Mouse (Mus musculus): ENCODE measurements around the gene Bak1. TPM values are rescaled to one million over a fixed set of nuclear protein-coding genes. Genes with fewer than 3 reads are reported as not detected.

The Bak1 gene
- polyA plus RNA-seq, 1 experiment: 8.1 TPM

DNA sequence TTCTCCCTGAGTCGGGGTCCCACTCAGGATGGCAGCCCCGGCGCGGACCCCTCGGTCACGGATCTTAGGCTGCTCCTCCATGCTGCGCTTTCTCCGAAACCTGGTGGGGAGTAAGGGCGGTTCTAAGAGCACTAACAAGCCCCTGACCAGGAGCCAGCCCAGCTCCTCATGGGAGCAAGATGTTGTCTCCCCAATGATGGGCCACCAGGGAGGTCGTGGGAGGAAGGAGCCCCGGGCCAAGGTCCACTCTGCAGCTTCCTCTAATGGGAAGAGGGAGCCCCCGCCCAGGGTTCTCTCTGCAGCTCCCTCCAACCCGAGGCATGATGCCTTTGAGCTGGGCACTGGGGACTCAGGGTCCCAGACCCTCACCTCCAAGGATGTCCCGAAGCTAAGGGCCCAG lies 622 bp upstream of the Bak1 start:
- H3K4me1 ChIP-seq (ENCODE audit: control insufficient read depth): peaks cover 34% of the 10 kb centered on the region
- H3K36me3 ChIP-seq (ENCODE audit: control insufficient read depth): peaks cover 14% of the 10 kb centered on the region
- TF ChIP-seq GATA1 (IDR thresholded peaks at IDR 0.05; ENCODE audit: low read length): no peak
- no peaks in the 10 kb centered on the region for H3K27me3 ChIP-seq (ENCODE audit: control insufficient read depth)
- H3K4me3 ChIP-seq (replicated peaks): no peak overlapping the region
- no peaks in the 10 kb centered on the region; the same call in 1 of the 2 replicates for H3K9me3 ChIP-seq (ENCODE audit: control insufficient read depth, low read length)

- Histone ChIP-seq H3K9me3 (ENCODE audit: control insufficient read depth, low read length) (no peaks in the 10 kb centered on the region; the same call in 1 of the 2 replicates), H3K27me3 (ENCODE audit: control insufficient read depth) (no peaks in the 10 kb centered on the region), H3K4me1 (ENCODE audit: control insufficient read depth) (peaks cover 37% of the 10 kb centered on the region), H3K4me3 (replicated peaks) (peak overlapping the region; percentile 71), H3K36me3 (ENCODE audit: control insufficient read depth) (peaks cover 21% of the 10 kb centered on the region)
- no peak for TF ChIP-seq GATA1 (IDR thresholded peaks at IDR 0.05; ENCODE audit: low read length)
- no peak for TF ChIP-seq TAL1 (IDR thresholded peaks at IDR 0.05; ENCODE audit: low read length)
These were observed 469 bp downstream of the Bak1 start for GRCm38 (mm10) chr17:27028284-27028795.

GRCm38 (mm10) chr17:27027460-27028283 lies 1.1 kb downstream of the Bak1 start:
- no peak for TF ChIP-seq GATA1 (IDR thresholded peaks at IDR 0.05; ENCODE audit: low read length)
- no peak for TF ChIP-seq TAL1 (IDR thresholded peaks at IDR 0.05; ENCODE audit: low read length)
- Histone ChIP-seq H3K27me3 (ENCODE audit: control insufficient read depth) (no peaks in the 10 kb centered on the region), H3K4me3 (replicated peaks) (peak overlapping the region; percentile 71), H3K9me3 (ENCODE audit: control insufficient read depth, low read length) (no peaks in the 10 kb centered on the region; the same call in 1 of the 2 replicates), H3K4me1 (ENCODE audit: control insufficient read depth) (peaks cover 36% of the 10 kb centered on the region), H3K36me3 (ENCODE audit: control insufficient read depth) (peaks cover 25% of the 10 kb centered on the region)

DNA sequence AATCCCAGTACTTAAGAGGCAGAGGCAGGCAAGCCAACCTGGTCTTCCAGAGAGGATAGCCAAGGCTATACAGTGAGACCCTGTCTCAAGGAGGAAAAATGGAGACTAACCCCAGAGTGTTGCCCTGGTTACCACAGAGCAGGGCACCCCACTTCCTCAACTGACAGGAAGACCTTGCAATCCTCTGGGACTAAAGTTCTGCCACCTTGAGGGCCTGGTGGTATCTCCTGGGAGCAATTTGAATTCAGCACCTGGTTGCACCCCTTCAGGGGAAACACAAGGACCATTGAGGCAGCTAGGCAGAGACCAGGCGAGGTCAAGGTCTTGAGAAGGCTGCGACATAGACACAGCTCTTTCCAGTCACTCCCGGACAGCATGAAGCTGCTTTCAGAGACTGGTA lies 2.9 kb downstream of the Bak1 start:
- Histone ChIP-seq H3K36me3 (ENCODE audit: control insufficient read depth) (peaks cover 43% of the 10 kb centered on the region), H3K9me3 (ENCODE audit: control insufficient read depth, low read length) (no peaks in the 10 kb centered on the region; the same call in 1 of the 2 replicates), H3K27me3 (ENCODE audit: control insufficient read depth) (no peaks in the 10 kb centered on the region), H3K4me1 (ENCODE audit: control insufficient read depth) (peaks cover 35% of the 10 kb centered on the region), H3K4me3 (replicated peaks) (no peak overlapping the region)
- TF ChIP-seq GATA1 (IDR thresholded peaks at IDR 0.05; ENCODE audit: low read length) (no peak), TAL1 (IDR thresholded peaks at IDR 0.05; ENCODE audit: low read length) (no peak)

DNA sequence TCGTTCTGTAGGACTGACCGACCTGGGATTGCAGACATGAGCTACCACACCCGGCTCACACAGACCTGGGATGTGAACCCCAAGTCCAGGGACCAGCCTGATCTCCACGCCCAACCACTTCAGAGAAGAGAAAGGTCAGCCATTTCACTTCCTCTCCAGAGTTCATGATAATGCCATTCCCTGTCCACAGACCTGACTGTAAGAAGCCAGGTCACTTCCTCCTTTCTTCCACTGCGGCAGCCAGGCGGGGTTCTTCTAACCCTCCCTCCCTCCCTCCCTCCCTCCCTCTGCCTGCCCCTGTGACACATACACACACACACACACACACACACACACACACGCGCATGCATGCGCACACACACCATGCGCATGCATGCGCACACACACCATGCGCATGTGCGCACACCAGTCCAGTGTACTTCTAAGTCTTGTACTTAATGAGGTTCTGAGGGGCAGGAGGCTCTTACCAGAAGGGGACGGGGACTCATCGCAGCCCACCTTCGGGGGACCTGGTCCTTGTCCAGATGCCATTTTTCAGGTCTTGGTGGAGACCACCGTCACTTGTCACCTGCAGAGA lies 3.4 kb downstream of the Bak1 start:
- H3K9me3 ChIP-seq (ENCODE audit: control insufficient read depth, low read length): no peaks in the 10 kb centered on the region
- TF ChIP-seq TAL1 (IDR thresholded peaks at IDR 0.05; ENCODE audit: low read length): no peak
- no peak for TF ChIP-seq GATA1 (IDR thresholded peaks at IDR 0.05; ENCODE audit: low read length)
- no peaks in the 10 kb centered on the region for H3K27me3 ChIP-seq (ENCODE audit: control insufficient read depth)
- peaks cover 43% of the 10 kb centered on the region for H3K36me3 ChIP-seq (ENCODE audit: control insufficient read depth)
- H3K4me3 ChIP-seq (replicated peaks): no peak overlapping the region
- H3K4me1 ChIP-seq (ENCODE audit: control insufficient read depth): peaks cover 35% of the 10 kb centered on the region

DNA sequence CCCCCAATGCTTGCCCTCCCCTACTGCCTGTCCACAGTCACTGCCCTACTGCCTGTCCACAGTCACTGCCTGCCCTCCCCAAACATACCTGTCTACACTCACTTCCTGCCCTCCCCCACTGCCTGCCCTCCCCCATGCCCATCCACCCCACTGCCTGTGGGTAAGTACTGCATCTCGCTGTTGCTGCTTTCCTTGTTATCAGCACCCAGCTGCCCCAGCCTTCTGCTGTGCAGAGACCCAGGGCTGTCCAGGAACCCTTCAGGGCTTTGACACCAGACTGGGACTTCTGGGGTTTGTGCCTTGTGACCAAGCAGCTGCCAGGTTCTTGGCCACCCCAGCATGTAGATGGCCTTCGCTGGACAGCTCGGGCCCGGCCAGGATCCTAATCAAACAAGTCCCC lies 5.5 kb downstream of the Bak1 start:
- Histone ChIP-seq H3K4me3 (replicated peaks) (no peak overlapping the region), H3K4me1 (ENCODE audit: control insufficient read depth) (peaks cover 30% of the 10 kb centered on the region), H3K9me3 (ENCODE audit: control insufficient read depth, low read length) (no peaks in the 10 kb centered on the region), H3K27me3 (ENCODE audit: control insufficient read depth) (no peaks in the 10 kb centered on the region), H3K36me3 (ENCODE audit: control insufficient read depth) (peaks cover 51% of the 10 kb centered on the region)
- TF ChIP-seq GATA1 (IDR thresholded peaks at IDR 0.05; ENCODE audit: low read length) (no peak), TAL1 (IDR thresholded peaks at IDR 0.05; ENCODE audit: low read length) (no peak)

DNA sequence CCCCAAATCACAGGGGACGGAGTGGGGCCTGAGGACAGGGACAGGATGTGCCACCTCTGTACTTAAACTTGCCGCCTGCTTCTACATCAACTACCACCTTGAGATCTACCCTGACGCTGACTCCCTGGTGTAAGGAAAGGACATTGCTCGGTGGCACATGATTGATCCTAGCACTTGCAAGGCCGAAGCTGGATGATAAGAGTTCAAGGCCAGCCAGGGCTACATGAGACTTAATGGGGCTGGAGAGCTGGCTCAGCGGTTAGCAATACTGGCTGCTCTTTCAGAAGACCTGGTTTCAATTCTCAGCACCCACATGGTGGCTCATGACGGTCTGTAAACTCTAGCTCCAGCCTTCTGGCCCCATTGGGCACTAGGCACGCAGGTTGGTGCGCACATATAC lies 7.1 kb downstream of the Bak1 start:
- no peaks in the 10 kb centered on the region for H3K27me3 ChIP-seq (ENCODE audit: control insufficient read depth)
- no peaks in the 10 kb centered on the region for H3K9me3 ChIP-seq (ENCODE audit: control insufficient read depth, low read length)
- H3K4me1 ChIP-seq (ENCODE audit: control insufficient read depth): peaks cover 28% of the 10 kb centered on the region
- TF ChIP-seq GATA1 (IDR thresholded peaks at IDR 0.05; ENCODE audit: low read length) (no peak), TAL1 (IDR thresholded peaks at IDR 0.05; ENCODE audit: low read length) (no peak)
- peaks cover 51% of the 10 kb centered on the region for H3K36me3 ChIP-seq (ENCODE audit: control insufficient read depth)
- no peak overlapping the region for H3K4me3 ChIP-seq (replicated peaks)

- peaks cover 25% of the 10 kb centered on the region for H3K4me1 ChIP-seq (ENCODE audit: control insufficient read depth)
- peaks cover 48% of the 10 kb centered on the region for H3K36me3 ChIP-seq (ENCODE audit: control insufficient read depth)
- no peak overlapping the region for H3K4me3 ChIP-seq (replicated peaks)
- no peaks in the 10 kb centered on the region for H3K27me3 ChIP-seq (ENCODE audit: control insufficient read depth)
- TF ChIP-seq TAL1 (IDR thresholded peaks at IDR 0.05; ENCODE audit: low read length): no peak
- TF ChIP-seq GATA1 (IDR thresholded peaks at IDR 0.05; ENCODE audit: low read length): no peak
- no peaks in the 10 kb centered on the region for H3K9me3 ChIP-seq (ENCODE audit: control insufficient read depth, low read length)
These were observed 7.7 kb downstream of the Bak1 start for GRCm38 (mm10) chr17:27021076-27021475.

DNA sequence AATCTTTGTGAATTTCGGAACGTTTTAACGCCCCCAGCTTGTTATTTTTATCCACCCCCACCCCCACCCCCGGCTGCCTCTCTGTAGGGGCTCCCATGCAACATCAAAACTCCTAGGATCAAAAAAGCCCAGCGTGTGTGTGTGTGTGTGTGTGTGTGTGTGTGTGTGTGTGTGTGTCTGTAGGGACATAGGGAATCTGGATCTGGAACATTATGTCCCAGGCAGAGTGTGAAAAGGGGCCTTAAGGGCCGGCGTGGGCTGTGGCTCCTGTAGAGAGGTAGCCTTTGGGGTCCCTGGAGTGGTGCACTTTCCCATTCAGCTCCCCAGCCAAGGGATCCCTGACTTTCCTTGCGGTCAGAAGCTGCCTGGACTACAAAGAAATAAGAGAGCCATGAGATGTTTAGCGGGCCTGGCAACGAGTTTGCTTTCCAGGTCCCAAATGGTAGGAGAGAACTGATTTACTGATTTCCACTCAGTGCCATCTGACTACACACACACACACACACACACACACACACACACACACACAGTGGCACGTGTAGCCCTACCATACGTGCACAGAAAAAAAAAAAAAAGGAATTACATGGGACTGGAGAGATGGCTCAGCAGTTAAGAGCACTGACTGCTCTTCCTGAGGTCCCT lies 10.1 kb downstream of the Bak1 start:
- H3K4me1 ChIP-seq (ENCODE audit: control insufficient read depth): peaks cover 20% of the 10 kb centered on the region
- TF ChIP-seq TAL1 (IDR thresholded peaks at IDR 0.05; ENCODE audit: low read length) (no peak), GATA1 (IDR thresholded peaks at IDR 0.05; ENCODE audit: low read length) (no peak)
- H3K9me3 ChIP-seq (ENCODE audit: control insufficient read depth, low read length): no peaks in the 10 kb centered on the region
- H3K4me3 ChIP-seq (replicated peaks): peak overlapping the region; percentile 81
- peaks cover 33% of the 10 kb centered on the region for H3K36me3 ChIP-seq (ENCODE audit: control insufficient read depth)
- H3K27me3 ChIP-seq (ENCODE audit: control insufficient read depth): no peaks in the 10 kb centered on the region
